Mouse (Mus musculus): ENCODE results near the gene Slc16a2. TPM values are rescaled to one million over a fixed set of nuclear protein-coding genes. Genes with fewer than 3 reads are reported as not detected.

Gene Slc16a2
- polyA plus RNA-seq, 2 experiments from 2014 or later: not detected

Other genes with a start within 250 kb of the Slc16a2 start
- gene Zcchc13, start 191.4 kb downstream of the Slc16a2 start, polyA plus RNA-seq (2017; shearing (Covaris generic)): not detected
- 10 to 100 TPM; 28.3 to 32.7 TPM for gene Rlim, start 159.3 kb upstream of the Slc16a2 start, polyA plus RNA-seq (2017; shearing (Covaris generic))

All from CD4-positive, CD25-positive, alpha-beta regulatory T cell, adult 4 months (primary cell).